Mouse (Mus musculus) lung, adult 2 months (tissue): ENCODE data around the gene Glipr2.

Experiments used
- CTCF ChIP-seq: fragments of 200-500 bp; IDR thresholded peaks from 2 replicates; pipeline ENCODE4 v1.5.1; 2011; ENCODE audit warnings: mild to moderate bottlenecking, low read length, control low read depth; ENCODE audit not compliant: insufficient read depth
- POLR2A ChIP-seq: fragments of 200-500 bp; IDR thresholded peaks from 2 replicates; pipeline ENCODE4 v1.6.1; 2011; ENCODE audit warnings: low read depth, mild to moderate bottlenecking, control low read depth, low read length, borderline replicate concordance; ENCODE audit errors: extremely low read depth

- TF ChIP-seq CTCF (no peak), POLR2A (no peak)
These were observed 53.0 kb downstream of the Glipr2 start for GRCm38 (mm10) chr4:44010176-44010575.
